Mouse (Mus musculus): Measurements from ENCODE around the gene Pax8.
A peak's percentile ranks its signal among the peaks of the same experiment; 100 is the strongest.

Pax8 gene

DNA sequence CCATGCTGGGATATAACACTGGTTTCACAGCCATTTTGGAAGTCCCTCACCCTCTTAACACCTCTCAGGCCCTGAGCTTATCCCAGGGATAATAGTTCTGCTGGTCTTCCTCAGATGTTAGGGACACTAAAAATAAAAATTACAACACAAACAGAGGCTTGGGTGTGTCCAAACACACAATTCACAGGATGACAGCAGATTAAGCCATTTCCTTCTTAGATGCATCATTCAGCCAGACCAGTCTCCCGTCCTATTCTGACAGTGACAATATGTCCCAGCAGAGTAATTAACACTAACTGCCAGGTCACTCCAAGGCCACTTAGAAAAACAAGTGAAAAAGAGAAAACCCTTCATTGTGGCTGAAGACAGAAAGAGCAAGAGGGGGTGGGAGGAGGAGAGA lies 8.2 kb downstream of the Pax8 start:
- DNase-seq (ENCODE audit: low read depth, low spot score) = no peak

DNA sequence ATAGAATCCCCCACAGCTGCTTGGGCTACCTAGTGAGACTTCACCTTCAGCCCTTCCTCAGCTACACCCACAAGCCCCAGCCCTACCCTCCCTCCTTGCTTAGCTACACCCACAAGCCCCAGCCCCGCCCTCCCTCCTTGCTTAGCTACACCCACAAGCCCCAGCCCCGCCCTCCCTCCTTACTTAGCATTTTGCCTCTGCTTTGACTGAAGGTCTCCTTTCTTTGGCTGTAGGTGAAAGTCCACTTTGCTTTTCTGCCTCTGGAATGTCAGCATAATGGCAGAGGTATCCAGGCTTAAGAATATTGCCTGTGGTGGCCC lies 14.6 kb downstream of the Pax8 start:
- DNase-seq (ENCODE audit: low read depth, low spot score) = peak; percentile 65

- no peak for DNase-seq (ENCODE audit: low read depth, low spot score)
These were observed 15.1 kb downstream of the Pax8 start for GRCm38 (mm10) chr2:24460112-24460807.

GRCm38 (mm10) chr2:24456841-24457240 lies 18.6 kb downstream of the Pax8 start:
- DNase-seq (ENCODE audit: low read depth, low spot score) = no peak

DNA sequence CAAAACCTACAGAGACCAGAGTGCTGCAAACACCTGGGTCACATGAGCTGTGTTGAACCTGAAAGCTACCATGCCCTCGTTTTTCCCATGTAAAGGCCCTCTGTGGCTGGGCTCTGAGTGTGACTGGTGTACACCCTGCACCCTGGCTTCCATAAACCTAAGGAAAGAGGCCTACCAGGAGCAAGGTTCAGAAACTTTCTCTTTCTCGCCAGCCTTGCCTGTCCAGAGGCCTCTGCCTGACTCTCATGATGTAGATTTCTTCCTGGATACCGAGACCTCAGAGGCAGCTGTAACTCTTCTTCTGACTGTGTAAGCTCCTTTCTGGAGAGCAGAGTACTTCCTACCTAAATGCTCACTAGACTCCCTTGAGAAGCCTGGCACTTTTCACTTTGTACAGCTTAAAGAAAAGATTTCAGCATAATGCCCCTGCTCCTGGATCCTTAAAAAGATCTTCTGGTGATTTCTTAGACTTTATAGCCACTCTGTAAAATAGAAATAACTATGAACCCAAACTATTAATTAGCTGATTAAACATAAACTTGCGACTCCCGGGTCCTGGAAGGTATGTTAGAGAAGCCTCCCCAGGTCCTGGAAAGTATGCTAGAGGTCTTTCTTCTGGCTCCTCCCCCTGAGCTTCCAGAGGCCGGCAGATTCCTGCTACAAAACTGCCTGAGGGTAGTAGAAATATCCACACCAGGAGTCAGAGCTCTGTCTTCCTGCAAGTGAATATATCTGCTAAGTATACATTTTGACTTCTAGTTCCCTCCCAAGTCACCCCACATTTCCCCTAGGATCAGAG lies 20.1 kb downstream of the Pax8 start:
- DNase-seq (ENCODE audit: low read depth, low spot score) = no peak

DNA sequence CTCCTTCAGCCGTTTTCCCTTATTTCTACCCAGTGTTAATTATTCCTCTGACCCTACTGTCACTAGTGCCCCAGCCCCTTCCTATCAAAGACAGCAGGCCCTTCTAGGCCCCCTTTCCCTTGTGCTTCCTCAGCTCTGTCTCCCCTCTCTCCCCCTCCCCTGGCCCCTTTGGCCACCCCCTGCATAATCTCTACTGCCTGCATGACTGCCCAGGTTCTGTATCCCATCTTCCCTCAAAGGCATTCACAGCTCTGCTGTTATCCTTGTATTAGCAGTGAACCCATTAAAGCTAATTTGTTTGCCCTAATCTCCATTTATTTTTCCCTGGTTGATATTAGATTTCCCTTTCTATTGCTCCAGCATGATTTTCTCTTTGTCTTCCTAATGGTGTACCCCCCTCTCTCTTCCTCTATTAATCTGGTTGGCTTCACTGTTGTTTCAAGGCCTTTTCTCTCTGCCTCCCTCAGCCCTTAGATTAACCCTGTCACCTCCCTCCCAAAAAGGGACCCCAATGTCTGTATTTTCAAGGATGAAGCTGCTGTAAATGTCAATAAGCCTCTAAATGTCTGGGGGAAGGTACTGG lies 20.9 kb downstream of the Pax8 start:
- DNase-seq (ENCODE audit: low read depth, low spot score) = no peak

DNA sequence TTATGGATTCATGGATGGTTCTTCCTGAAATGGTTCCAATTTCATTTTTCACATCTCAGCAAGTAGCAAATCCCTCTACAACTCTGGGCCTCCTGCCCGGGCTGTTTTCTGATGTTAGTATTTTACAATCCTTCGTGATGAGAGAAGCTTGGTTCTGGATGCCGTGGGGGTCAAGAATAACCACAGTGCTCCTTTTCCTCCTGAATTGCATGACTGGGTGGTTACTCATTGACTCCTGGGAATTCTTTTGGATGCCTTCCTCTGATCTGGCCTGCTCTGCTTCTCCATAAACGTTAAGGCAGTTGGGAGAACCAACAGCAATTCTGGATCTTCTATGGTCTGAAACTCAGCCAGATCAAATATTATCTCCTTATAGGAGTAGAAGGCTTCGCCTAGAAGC lies 22.2 kb downstream of the Pax8 start:
- no peak for DNase-seq (ENCODE audit: low read depth, low spot score)

- DNase-seq (ENCODE audit: low read depth, low spot score) = no peak
These were observed 26.3 kb downstream of the Pax8 start for GRCm38 (mm10) chr2:24449111-24449510.

- DNase-seq (ENCODE audit: low read depth, low spot score) = peak; percentile 49
These were observed 32.1 kb downstream of the Pax8 start for GRCm38 (mm10) chr2:24443256-24443790.

DNA sequence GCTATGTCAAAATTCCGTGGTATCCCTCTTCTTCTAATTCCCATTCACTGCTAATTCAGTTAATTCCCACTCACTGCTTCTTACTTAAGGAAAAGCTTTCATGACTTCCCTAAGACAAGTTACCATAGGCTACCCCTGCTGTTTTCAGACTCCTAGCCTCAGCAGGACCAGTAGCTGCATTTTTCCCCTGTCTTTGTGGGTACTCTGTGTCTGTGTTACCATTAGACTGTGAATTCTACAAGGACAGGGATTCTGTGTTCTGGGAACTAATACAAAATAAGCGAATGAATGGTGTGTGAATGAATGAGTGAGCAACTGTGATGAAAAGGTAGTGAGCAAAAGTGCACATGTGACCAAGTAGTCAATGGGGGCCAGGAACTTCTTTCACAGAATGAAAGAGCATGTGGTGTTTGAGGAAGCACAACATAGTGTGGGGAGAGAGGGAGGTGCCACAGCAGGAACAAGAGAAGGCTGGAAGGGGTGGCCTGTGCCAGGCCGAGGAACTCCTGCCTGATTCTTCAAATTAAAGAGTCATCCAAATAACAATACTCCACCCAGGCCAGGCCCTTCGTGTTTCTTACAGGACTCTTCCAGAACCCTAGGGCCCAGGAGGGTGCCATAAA lies 33.0 kb downstream of the Pax8 start:
- no peak for DNase-seq (ENCODE audit: low read depth, low spot score)

- peak; percentile 40 for DNase-seq (ENCODE audit: low read depth, low spot score)
These were observed 33.5 kb downstream of the Pax8 start for GRCm38 (mm10) chr2:24441899-24442298.

- no peak for DNase-seq (ENCODE audit: low read depth, low spot score)
These were observed 35.3 kb downstream of the Pax8 start for GRCm38 (mm10) chr2:24440056-24440455.

GRCm38 (mm10) chr2:24435699-24436098 lies 39.7 kb downstream of the Pax8 start:
- no peak for DNase-seq (ENCODE audit: low read depth, low spot score)

- no peak for DNase-seq (ENCODE audit: low read depth, low spot score)
These were observed 40.7 kb downstream of the Pax8 start for GRCm38 (mm10) chr2:24434670-24435069.

DNA sequence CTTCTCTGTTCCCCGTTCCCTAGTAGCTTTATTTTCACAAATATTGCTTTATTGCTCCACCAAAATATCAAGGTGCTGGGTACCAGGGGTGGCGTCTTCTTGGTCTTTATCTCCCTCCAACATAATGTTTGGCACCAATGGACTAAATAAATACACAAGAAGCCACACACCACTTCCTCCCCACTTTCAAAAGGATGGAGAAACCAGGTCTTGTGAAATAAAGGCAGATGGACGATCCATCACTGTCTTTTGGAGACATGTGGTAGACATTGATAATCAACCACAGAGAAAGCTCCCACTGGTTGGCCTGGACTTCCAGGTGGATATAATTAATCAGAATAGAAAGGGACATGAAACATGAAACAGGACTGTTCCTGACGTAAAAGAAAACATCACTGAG lies 45.6 kb downstream of the Pax8 start:
- no peak for DNase-seq (ENCODE audit: low read depth, low spot score)

DNA sequence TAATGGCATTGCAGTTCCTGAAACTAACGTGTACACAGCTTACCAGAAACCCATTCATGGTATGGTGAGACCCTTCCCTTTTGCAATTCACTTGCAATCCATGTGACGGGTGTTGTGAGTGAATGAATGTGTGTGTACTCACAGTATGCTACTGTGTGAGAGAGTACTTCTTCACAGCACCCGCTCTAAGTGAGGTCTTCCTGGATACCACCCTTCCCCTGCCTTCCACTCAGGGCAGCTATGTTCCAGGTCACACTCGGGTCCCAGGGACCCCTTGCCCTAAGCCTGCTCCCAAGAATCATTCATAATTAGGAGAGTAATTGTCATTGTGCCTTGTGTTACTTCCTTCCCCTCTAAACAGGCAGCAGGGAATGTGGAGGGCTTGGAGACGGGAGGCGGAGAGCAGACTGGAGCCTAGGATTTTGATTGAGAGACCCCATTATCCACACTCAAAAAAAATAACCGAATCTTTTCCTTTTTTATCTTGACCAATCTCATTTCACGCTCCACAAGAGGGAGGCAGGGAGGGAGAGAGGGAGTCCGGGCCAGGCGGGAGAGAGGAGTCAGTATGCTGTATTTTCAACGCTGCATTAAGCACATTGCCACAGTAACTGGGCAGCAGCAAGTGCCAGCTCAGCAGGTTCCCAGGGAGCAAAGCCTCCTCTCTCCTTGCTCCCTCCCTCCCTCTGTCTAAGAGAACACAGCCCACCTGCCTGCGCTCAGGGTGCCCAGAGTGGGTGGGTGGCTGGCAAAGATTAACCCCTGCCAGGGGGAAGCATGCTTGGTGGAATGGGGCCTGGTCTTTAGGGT lies 47.3 kb downstream of the Pax8 start:
- no peak for DNase-seq (ENCODE audit: low read depth, low spot score)

- no peak for DNase-seq (ENCODE audit: low read depth, low spot score)
These were observed 49.8 kb downstream of the Pax8 start for GRCm38 (mm10) chr2:24425630-24426029.

DNA sequence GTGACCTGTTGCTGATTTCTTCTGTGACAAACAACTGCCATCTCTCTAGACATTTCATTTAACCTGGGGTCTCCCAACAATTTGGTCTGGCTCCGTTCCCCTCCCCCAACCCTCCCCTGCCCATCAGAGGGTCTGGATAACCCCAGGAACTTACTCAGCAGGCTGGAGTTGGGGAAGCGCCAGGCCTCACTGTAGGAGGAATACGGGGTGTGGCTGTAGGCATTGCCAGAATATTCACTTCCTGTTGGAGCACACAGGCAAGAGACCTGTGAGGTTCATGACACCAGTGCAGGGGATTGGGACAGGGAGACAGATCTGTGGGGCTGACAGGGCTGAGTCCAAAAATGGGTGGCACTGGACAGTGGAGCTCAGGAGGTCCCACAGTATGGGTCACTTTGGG lies 52.6 kb downstream of the Pax8 start:
- DNase-seq (ENCODE audit: low read depth, low spot score) = no peak

- DNase-seq (ENCODE audit: low read depth, low spot score) = no peak
These were observed 54.1 kb downstream of the Pax8 start for GRCm38 (mm10) chr2:24421211-24421863.

DNA sequence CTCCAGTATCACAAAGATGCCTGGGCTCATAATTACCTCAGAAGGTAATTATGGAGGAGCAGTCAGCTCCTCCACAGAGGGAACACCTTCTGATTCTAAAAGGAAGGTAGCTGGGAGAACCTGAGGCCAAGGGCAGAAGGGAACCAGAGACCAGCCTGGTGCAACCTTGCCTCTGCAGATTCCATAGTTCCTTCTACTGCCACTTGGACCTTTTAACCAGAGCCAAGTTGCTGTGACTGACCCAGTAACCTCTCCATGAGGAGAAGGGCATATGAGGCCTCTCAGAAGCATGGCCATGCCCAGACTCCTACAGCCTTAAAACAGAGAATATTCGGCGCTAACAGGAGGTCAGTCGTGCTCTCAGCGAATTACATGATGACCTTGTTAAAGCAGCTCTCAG lies 57.8 kb downstream of the Pax8 start:
- no peak for DNase-seq (ENCODE audit: low read depth, low spot score)

GRCm38 (mm10) chr2:24417106-24417505 lies 58.3 kb downstream of the Pax8 start:
- DNase-seq (ENCODE audit: low read depth, low spot score) = no peak
